14 mouse cellular contexts compared by ENCODE assay signal in the genomic region with DNA sequence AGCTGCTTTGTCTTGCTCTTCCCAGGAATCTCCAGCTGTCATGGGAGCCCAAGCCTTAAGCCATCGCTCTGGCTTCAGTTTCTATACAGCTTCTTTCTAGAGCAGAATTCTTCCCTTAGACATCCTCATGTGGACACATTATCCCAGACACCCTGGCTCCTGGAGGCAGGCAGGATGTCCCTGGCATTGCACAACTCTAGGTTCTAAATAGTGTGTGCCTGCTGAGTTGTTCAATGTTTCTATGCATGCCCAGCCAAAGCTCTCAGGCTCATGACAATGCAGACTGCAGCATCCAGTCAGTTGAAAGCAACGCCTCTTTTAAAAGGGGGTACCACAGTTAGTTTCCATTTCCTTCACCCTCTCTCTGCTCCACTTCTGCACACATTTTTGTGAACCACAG.
"Had no signal": no experiment of that assay in that cellular context is flagged by ENCODE, and none has a peak within 500 bp of the region (broad histone marks: within the 10 kb centered on the region; RNA-seq: fewer than 3 reads in every experiment).

No protein-coding gene starts in this region.

- H3K9ac ChIP-seq: liver, embryonic 15.5 days; midbrain, embryonic 15.5 days had no signal

- H3K9me3 ChIP-seq: limb, embryonic 10.5 days; liver, embryonic 15.5 days; megakaryocyte, embryonic 14.5 days; midbrain, embryonic 15.5 days had no signal

- H3K4me1 ChIP-seq: limb, embryonic 10.5 days; megakaryocyte, embryonic 14.5 days had no signal

- H3K27ac ChIP-seq: left cerebral cortex, adult 2 months; limb, embryonic 10.5 days; liver, embryonic 15.5 days; macrophage; midbrain, embryonic 15.5 days had no signal

- H3K27me3 ChIP-seq: midbrain, embryonic 15.5 days had no signal

- H3K4me2 ChIP-seq: liver, embryonic 11.5 days; liver, embryonic 15.5 days; midbrain, embryonic 11.5 days; midbrain, embryonic 15.5 days had no signal

- H3K36me3 ChIP-seq: limb, embryonic 10.5 days; liver, embryonic 15.5 days; midbrain, embryonic 15.5 days had no signal

- DNase-seq: kidney, adult 18-20 months; kidney, postnatal 10 days; kidney, postnatal 4 days; lung, adult 2 months; lung, postnatal 14 days; right cerebral cortex, postnatal 14 days had no signal

- ATAC-seq: midbrain, embryonic 15.5 days had no signal

- H3K4me3 ChIP-seq: left cerebral cortex, adult 2 months; limb, embryonic 10.5 days; liver, embryonic 15.5 days; megakaryocyte, embryonic 14.5 days; midbrain, embryonic 15.5 days had no signal
